Mouse (Mus musculus) ES-E14 (cell line): ENCODE measurements around the gene Duoxa1.

Experiments
- CHD2 ChIP-seq: IDR thresholded peaks from 2 replicates; pipeline ENCODE4 v1.6.1; 2014; ENCODE audit warnings: mild to moderate bottlenecking, low read depth, low read length, inconsistent platforms
- HCFC1 ChIP-seq: IDR thresholded peaks from 2 replicates; pipeline ENCODE4 v1.6.1; 2012; ENCODE audit warnings: low read length, inconsistent platforms, borderline replicate concordance; ENCODE audit not compliant: insufficient read depth
- ZC3H11A ChIP-seq: IDR thresholded peaks from 2 replicates; pipeline ENCODE4 v1.6.1; 2012; ENCODE audit warnings: low read depth, mild to moderate bottlenecking, inconsistent platforms, low read length, borderline replicate concordance
- ZNF384 ChIP-seq: IDR thresholded peaks from 2 replicates; pipeline ENCODE4 v1.6.1; 2012; ENCODE audit warnings: low read depth, low read length, inconsistent platforms

DNA sequence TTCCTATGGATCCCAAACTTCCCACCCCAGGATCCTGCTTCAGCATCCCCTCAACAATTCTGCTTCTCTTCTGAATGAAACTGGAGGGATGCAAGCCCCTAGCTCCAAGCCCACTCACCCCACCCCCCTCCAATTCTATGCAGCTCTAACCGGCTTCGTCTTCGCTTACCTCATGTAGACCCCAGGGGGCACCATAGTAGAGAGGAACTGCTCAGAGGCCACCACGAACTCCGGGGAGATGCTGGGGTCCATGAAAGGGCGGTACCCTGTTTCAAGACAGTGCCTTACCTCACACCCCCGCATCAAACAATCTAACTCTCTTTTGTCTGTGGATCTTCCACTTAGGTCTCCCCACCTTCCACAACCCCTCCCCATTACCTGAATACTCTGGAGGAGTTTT is 18.6 kb downstream of the Duoxa1 start:
- TF ChIP-seq ZC3H11A: no peak
- TF ChIP-seq ZNF384: no peak
- no peak for TF ChIP-seq HCFC1
- no peak for TF ChIP-seq CHD2
